Mouse (Mus musculus): ENCODE data around the gene Tmem147. TPM values are rescaled to one million over a fixed set of nuclear protein-coding genes. Genes with fewer than 3 reads are reported as not detected.

The Tmem147 gene
- total RNA-seq, 1 experiment from 2014 or later = 17.1 TPM

Other genes with a start within 250 kb of the Tmem147 start
- gene Prodh2, start 235.9 kb downstream of the Tmem147 start, total RNA-seq (2017) = not detected in 3 replicates
- gene Arhgap33, start 194.5 kb downstream of the Tmem147 start, total RNA-seq (2017) = 0.97 to 1.5 TPM in 2 of 3 replicates, not detected in the other
- 0.19 to 2.7 TPM (median 1.5 TPM) in 3 replicates for gene Hspb6, start 177.4 kb downstream of the Tmem147 start, total RNA-seq (2017)
- gene Proser3, start 177.2 kb downstream of the Tmem147 start, total RNA-seq (2017) = 1.7 to 4.3 TPM (median 3.3 TPM) in 3 replicates
- gene Lin37, start 169.7 kb downstream of the Tmem147 start, total RNA-seq (2017) = 8.1 to 26.1 TPM (median 10.0 TPM) in 3 replicates
- 66.7 to 101 TPM (median 99.2 TPM) in 3 replicates for gene U2af1l4, start 166.2 kb downstream of the Tmem147 start, total RNA-seq (2017)
- 3.5 to 14.5 TPM (median 11.1 TPM) in 3 replicates for gene Gm49396, start 166.2 kb downstream of the Tmem147 start, total RNA-seq (2017)
- gene Psenen, start 165.9 kb downstream of the Tmem147 start, total RNA-seq (2017) = 76.7 to 145 TPM (median 135 TPM) in 3 replicates
- gene Igflr1, start 164.1 kb downstream of the Tmem147 start, total RNA-seq (2017) = 0.43 TPM in 1 of 3 replicates, not detected in the others
- gene Kmt2b, start 140.8 kb downstream of the Tmem147 start, total RNA-seq (2017) = 15.4 to 44.0 TPM (median 23.8 TPM) in 3 replicates
- 8.4 to 30.5 TPM (median 20.6 TPM) in 3 replicates for gene Zbtb32, start 130.6 kb downstream of the Tmem147 start, total RNA-seq (2017)
- 1.1 TPM in 1 of 3 replicates, not detected in the others for gene Upk1a, start 116.7 kb downstream of the Tmem147 start, total RNA-seq (2017)
- gene Cox6b1, start 103.4 kb downstream of the Tmem147 start, total RNA-seq (2017) = 424 to 540 TPM (median 506 TPM) in 3 replicates
- not detected in 3 replicates for gene Etv2, start 93.7 kb downstream of the Tmem147 start, total RNA-seq (2017)
- 63.9 to 74.7 TPM (median 64.6 TPM) in 3 replicates for gene Rbm42, start 79.2 kb downstream of the Tmem147 start, total RNA-seq (2017)
- 5.6 to 20.3 TPM (median 11.0 TPM) in 3 replicates for gene Haus5, start 64.5 kb downstream of the Tmem147 start, total RNA-seq (2017)
- not detected in 3 replicates for gene Pmis2, start 57.9 kb downstream of the Tmem147 start, total RNA-seq (2017)
- gene 2200002J24Rik, start 30.6 kb downstream of the Tmem147 start, total RNA-seq (2017) = not detected in 3 replicates
- 0.75 TPM in 1 of 3 replicates, not detected in the others for gene Atp4a, start 17.3 kb downstream of the Tmem147 start, total RNA-seq (2017)
- 0.85 to 1.9 TPM in 2 of 3 replicates, not detected in the other for gene Gapdhs, start 14.1 kb upstream of the Tmem147 start, total RNA-seq (2017)
- gene Sbsn, start 21.9 kb upstream of the Tmem147 start, total RNA-seq (2017) = 2.3 TPM in 1 of 3 replicates, not detected in the others
- not detected in 3 replicates for gene Dmkn, start 34.2 kb upstream of the Tmem147 start, total RNA-seq (2017)
- gene Krtdap, start 58.4 kb upstream of the Tmem147 start, total RNA-seq (2017) = not detected in 3 replicates
- 0.19 to 3.1 TPM (median 1.2 TPM) in 3 replicates for gene Ffar2, start 94.2 kb upstream of the Tmem147 start, total RNA-seq (2017)
- not detected in 3 replicates for gene Ffar3, start 126.6 kb upstream of the Tmem147 start, total RNA-seq (2017)
- gene Ffar1, start 132.0 kb upstream of the Tmem147 start, total RNA-seq (2017) = 0.10 to 1.5 TPM (median 0.32 TPM) in 3 replicates
- gene Cd22, start 150.8 kb upstream of the Tmem147 start, total RNA-seq (2017) = 45.5 to 101 TPM (median 62.1 TPM) in 3 replicates
- gene Mag, start 185.3 kb upstream of the Tmem147 start, total RNA-seq (2017) = 2.5 to 6.9 TPM (median 3.5 TPM) in 3 replicates
- gene Hamp2, start 195.1 kb upstream of the Tmem147 start, total RNA-seq (2017) = not detected in 3 replicates
- not detected in 3 replicates for gene Hamp, start 214.5 kb upstream of the Tmem147 start, total RNA-seq (2017)
- 126 to 170 TPM (median 139 TPM) in 3 replicates for gene Usf2, start 227.3 kb upstream of the Tmem147 start, total RNA-seq (2017)
- 2.2 to 5.1 TPM (median 2.9 TPM) in 3 replicates for gene Lsr, start 243.9 kb upstream of the Tmem147 start, total RNA-seq (2017)
- gene Fam187b, start 244.2 kb upstream of the Tmem147 start, total RNA-seq (2017) = 1.3 TPM in 1 of 3 replicates, not detected in the others

All from monocyte, adult 5-6 weeks (primary cell).